Mouse (Mus musculus) spleen, adult 12 weeks (tissue): ENCODE measurements around the gene Ccdc34.
A peak's percentile ranks its signal among the peaks of the same experiment; 100 is the strongest.

Source experiments
- DNase-seq: peaks from one replicate; pipeline ENCODE4 v3.0.0; 2022; ENCODE audit warnings: low spot score

The Ccdc34 gene

GRCm38 (mm10) chr2:110017616-110018505 is at the start of gene Ccdc34:
TSS of gene Ccdc34 (plus strand) at chr2:110017817.
- DNase-seq: peak; percentile 81

- no peak for DNase-seq
Observed at GRCm38 (mm10) chr2:109969381-109969780, 48.2 kb upstream of the Ccdc34 start.

GRCm38 (mm10) chr2:109969926-109970532 is 47.6 kb upstream of the Ccdc34 start:
- no peak for DNase-seq

- DNase-seq: no peak
Observed at GRCm38 (mm10) chr2:109970744-109971410, 46.7 kb upstream of the Ccdc34 start.

GRCm38 (mm10) chr2:109972310-109972709 is 45.3 kb upstream of the Ccdc34 start:
- no peak for DNase-seq

- DNase-seq: no peak
Observed at GRCm38 (mm10) chr2:109972922-109973321, 44.7 kb upstream of the Ccdc34 start.

GRCm38 (mm10) chr2:109974807-109975206 is 42.8 kb upstream of the Ccdc34 start:
- DNase-seq: no peak

GRCm38 (mm10) chr2:109976181-109976580 is 41.4 kb upstream of the Ccdc34 start:
- no peak for DNase-seq

- no peak for DNase-seq
Observed at GRCm38 (mm10) chr2:109977322-109977721, 40.3 kb upstream of the Ccdc34 start.

GRCm38 (mm10) chr2:109979209-109979608 is 38.4 kb upstream of the Ccdc34 start:
- no peak for DNase-seq

- DNase-seq: no peak
Observed at GRCm38 (mm10) chr2:109983435-109983834, 34.2 kb upstream of the Ccdc34 start.

GRCm38 (mm10) chr2:109984930-109985329 is 32.7 kb upstream of the Ccdc34 start:
- no peak for DNase-seq

- no peak for DNase-seq
Observed at GRCm38 (mm10) chr2:109985560-109985959, 32.1 kb upstream of the Ccdc34 start.

- no peak for DNase-seq
Observed at GRCm38 (mm10) chr2:109986036-109986785, 31.4 kb upstream of the Ccdc34 start.

- DNase-seq: no peak
Observed at GRCm38 (mm10) chr2:109987946-109988345, 29.7 kb upstream of the Ccdc34 start.

- DNase-seq: no peak
Observed at GRCm38 (mm10) chr2:109989196-109989595, 28.4 kb upstream of the Ccdc34 start.

GRCm38 (mm10) chr2:109989679-109990473 is 27.7 kb upstream of the Ccdc34 start:
- DNase-seq: no peak

- DNase-seq: no peak
Observed at GRCm38 (mm10) chr2:109991754-109992153, 25.9 kb upstream of the Ccdc34 start.

- DNase-seq: no peak
Observed at GRCm38 (mm10) chr2:109992448-109993073, 25.1 kb upstream of the Ccdc34 start.

- DNase-seq: no peak
Observed at GRCm38 (mm10) chr2:109993404-109993803, 24.2 kb upstream of the Ccdc34 start.

- no peak for DNase-seq
Observed at GRCm38 (mm10) chr2:109995061-109995460, 22.6 kb upstream of the Ccdc34 start.
